Mouse (Mus musculus): ENCODE data around the gene Tubgcp6. TPM values are rescaled to one million over a fixed set of nuclear protein-coding genes. Genes with fewer than 3 reads are reported as not detected.

Tubgcp6 gene
- polyA plus RNA-seq (2012; fragmentation: generic; extraction: Trizol), result 19.0 TPM
- long read RNA-seq, experiment 1, partial matches to known transcripts, result 2 of 3 reads
- long read RNA-seq, experiment 1, other reads (novel, unspliced or antisense), result 1 of 3 reads
- long read RNA-seq, experiment 2, full-length matches to known transcripts, result 11 of 37 reads
- long read RNA-seq, experiment 2, partial matches to known transcripts, result 18 of 37 reads
- long read RNA-seq, experiment 2, other reads (novel, unspliced or antisense), result 8 of 37 reads

DNA sequence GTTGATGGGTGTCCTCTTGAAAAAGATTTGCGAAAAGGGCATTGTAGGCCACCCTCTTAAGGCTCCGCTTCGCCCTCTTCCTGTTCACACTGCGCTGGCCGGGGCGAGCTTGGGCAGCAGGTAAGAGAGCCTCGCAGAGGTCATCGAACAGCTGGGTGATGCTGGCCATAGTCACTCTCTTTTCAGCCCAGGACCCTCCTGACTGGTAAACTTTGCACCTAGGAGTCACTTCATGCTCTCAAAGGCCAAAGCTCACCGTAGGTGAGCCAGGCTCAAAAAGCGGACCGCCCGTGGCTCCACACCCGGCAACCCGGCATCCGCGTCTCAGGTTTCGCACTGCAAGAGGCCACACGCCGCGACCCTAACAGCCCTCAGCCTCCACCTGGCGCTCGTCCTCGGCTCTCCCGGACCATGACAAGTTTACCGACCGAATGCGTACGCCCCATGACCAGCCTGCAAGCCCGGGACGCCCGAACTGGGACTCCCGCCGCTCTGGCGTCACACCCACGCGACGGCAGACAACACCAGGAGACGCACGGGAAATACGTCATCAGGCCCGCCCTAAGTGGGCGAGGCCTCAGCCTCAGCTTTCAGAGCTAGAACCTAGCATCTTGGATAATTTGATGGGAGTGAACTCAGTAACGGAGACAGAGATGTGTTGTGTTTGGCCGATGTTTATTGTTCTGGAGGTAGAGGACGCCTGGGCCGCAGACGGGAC lies at the start of gene Tubgcp6:
Gene Tubgcp6 (minus strand): TSS at position 464 of the 718 bp plus-strand sequence.
- Histone ChIP-seq H3K4me3 (ENCODE audit: insufficient read depth, poor library complexity, severe bottlenecking) (peak within 1 kb of the TSS; percentile 100), H3K36me3 (ENCODE audit: control insufficient read depth, insufficient read depth) (peaks cover 57% of the 10 kb centered on the region), H3K79me3 (ENCODE audit: low read depth) (peaks cover 47% of the 10 kb centered on the region), H3ac (ENCODE audit: control insufficient read depth, insufficient read length, low read depth) (peak within 1 kb of the TSS; percentile 96), H3K79me2 (ENCODE audit: control insufficient read depth, insufficient read depth) (peaks cover 65% of the 10 kb centered on the region), H3K27me3 (ENCODE audit: control insufficient read depth, insufficient read depth, insufficient read length) (no peaks in the 10 kb centered on the region)
- TF ChIP-seq MYOG (IDR thresholded peaks at IDR 0.05; ENCODE audit: control insufficient read depth, extremely low read depth, insufficient read length), result no peak
- peak; percentile 76 for TF ChIP-seq MAX (IDR thresholded peaks at IDR 0.05)

- Histone ChIP-seq H3K36me3 (ENCODE audit: control insufficient read depth, insufficient read depth) (peaks cover 63% of the 10 kb centered on the region), H3K27me3 (ENCODE audit: control insufficient read depth, insufficient read depth, insufficient read length) (no peaks in the 10 kb centered on the region), H3ac (ENCODE audit: control insufficient read depth, insufficient read length, low read depth) (no peak overlapping the region), H3K79me2 (ENCODE audit: control insufficient read depth, insufficient read depth) (peaks cover 100% of the 10 kb centered on the region), H3K79me3 (ENCODE audit: low read depth) (peaks cover 89% of the 10 kb centered on the region), H3K4me3 (ENCODE audit: insufficient read depth, poor library complexity, severe bottlenecking) (no peak overlapping the region)
- TF ChIP-seq CEBPB (IDR thresholded peaks at IDR 0.05; ENCODE audit: low read depth), result no peak
These were observed 49.5 kb upstream of the Tubgcp6 start for GRCm38 (mm10) chr15:89172276-89172935.

DNA sequence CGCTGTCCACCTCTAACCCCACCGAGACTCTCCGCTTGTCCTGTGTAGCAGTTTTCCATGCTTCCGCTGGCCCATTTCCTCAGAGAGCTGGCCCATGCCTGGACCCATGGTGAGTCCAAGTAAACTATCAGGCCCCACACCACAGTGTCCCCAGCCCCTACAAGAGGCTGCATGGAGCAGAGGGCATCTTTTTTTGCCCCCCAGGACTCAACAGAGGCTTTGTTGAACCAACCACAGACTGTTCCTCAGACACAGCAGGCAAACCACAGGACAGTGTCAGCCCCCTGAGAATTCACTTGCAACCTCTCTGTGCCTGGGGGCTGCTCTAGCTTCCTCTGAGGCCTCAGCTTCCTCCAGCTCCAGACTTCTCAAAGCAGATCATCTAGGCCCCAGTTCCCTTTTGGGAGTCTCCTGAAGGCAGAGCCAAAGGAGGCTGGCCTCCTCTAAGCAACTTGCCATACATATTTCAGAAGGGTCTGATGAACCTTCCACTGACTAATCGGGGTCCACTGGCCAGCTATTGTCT lies 48.7 kb upstream of the Tubgcp6 start:
- H3K36me3 ChIP-seq (ENCODE audit: control insufficient read depth, insufficient read depth), result peaks cover 64% of the 10 kb centered on the region
- peaks cover 100% of the 10 kb centered on the region for H3K79me2 ChIP-seq (ENCODE audit: control insufficient read depth, insufficient read depth)
- no peak overlapping the region for H3ac ChIP-seq (ENCODE audit: control insufficient read depth, insufficient read length, low read depth)
- no peak for TF ChIP-seq CEBPB (IDR thresholded peaks at IDR 0.05; ENCODE audit: low read depth)
- TF ChIP-seq MYOG (IDR thresholded peaks at IDR 0.05; ENCODE audit: control insufficient read depth, extremely low read depth, insufficient read length), result no peak
- TF ChIP-seq USF1 (IDR thresholded peaks at IDR 0.05; ENCODE audit: low read depth), result no peak
- TF ChIP-seq CTCF (IDR thresholded peaks at IDR 0.05; ENCODE audit: control insufficient read depth, insufficient read depth, insufficient read length), result no peak
- no peak for TF ChIP-seq MYOD1 (IDR thresholded peaks at IDR 0.05; ENCODE audit: control insufficient read depth, insufficient read length, low read depth)
- TF ChIP-seq FOSL1 (IDR thresholded peaks at IDR 0.05; ENCODE audit: insufficient read depth, low read length, poor library complexity, severe bottlenecking), result no peak
- no peak for TF ChIP-seq MAX (IDR thresholded peaks at IDR 0.05)
- H3K4me3 ChIP-seq (ENCODE audit: insufficient read depth, poor library complexity, severe bottlenecking), result no peak overlapping the region
- H3K79me3 ChIP-seq (ENCODE audit: low read depth), result peaks cover 81% of the 10 kb centered on the region
- H3K27me3 ChIP-seq (ENCODE audit: control insufficient read depth, insufficient read depth, insufficient read length), result no peaks in the 10 kb centered on the region

DNA sequence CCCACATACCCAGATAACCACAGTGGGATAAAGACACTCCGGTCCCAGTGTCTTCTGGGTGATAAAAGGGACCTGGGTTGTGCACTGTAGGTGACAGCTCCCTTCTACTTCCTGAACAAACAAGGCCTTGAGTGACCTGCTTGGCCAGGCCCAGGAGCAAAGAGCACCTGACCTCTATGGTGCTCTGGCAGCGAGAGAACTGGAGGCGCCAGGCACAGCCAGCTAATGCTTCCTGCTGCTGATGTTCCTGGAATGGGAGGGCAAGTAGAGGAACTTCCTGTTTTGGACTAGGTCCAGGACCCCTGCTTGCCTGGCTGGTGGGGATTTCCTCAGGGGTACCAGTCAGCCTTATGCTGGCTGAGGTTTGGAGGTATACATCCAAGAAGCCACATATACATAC lies 47.2 kb upstream of the Tubgcp6 start:
- H3ac ChIP-seq (ENCODE audit: control insufficient read depth, insufficient read length, low read depth), result no peak overlapping the region
- peaks cover 90% of the 10 kb centered on the region for H3K79me2 ChIP-seq (ENCODE audit: control insufficient read depth, insufficient read depth)
- H3K79me3 ChIP-seq (ENCODE audit: low read depth), result peaks cover 66% of the 10 kb centered on the region
- H3K4me3 ChIP-seq (ENCODE audit: insufficient read depth, poor library complexity, severe bottlenecking), result no peak overlapping the region
- peaks cover 69% of the 10 kb centered on the region for H3K36me3 ChIP-seq (ENCODE audit: control insufficient read depth, insufficient read depth)
- H3K27me3 ChIP-seq (ENCODE audit: control insufficient read depth, insufficient read depth, insufficient read length), result no peaks in the 10 kb centered on the region
- TF ChIP-seq CTCF (IDR thresholded peaks at IDR 0.05; ENCODE audit: control insufficient read depth, insufficient read depth, insufficient read length) (no peak), USF1 (IDR thresholded peaks at IDR 0.05; ENCODE audit: low read depth) (no peak), MYOG (IDR thresholded peaks at IDR 0.05; ENCODE audit: control insufficient read depth, extremely low read depth, insufficient read length) (no peak), CEBPB (IDR thresholded peaks at IDR 0.05; ENCODE audit: low read depth) (no peak), MYOD1 (IDR thresholded peaks at IDR 0.05; ENCODE audit: control insufficient read depth, insufficient read length, low read depth) (no peak), FOSL1 (IDR thresholded peaks at IDR 0.05; ENCODE audit: insufficient read depth, low read length, poor library complexity, severe bottlenecking) (no peak), MAX (IDR thresholded peaks at IDR 0.05) (no peak)

- H3K79me2 ChIP-seq (ENCODE audit: control insufficient read depth, insufficient read depth), result peaks cover 84% of the 10 kb centered on the region
- TF ChIP-seq USF1 (IDR thresholded peaks at IDR 0.05; ENCODE audit: low read depth) (no peak), CTCF (IDR thresholded peaks at IDR 0.05; ENCODE audit: control insufficient read depth, insufficient read depth, insufficient read length) (no peak), FOSL1 (IDR thresholded peaks at IDR 0.05; ENCODE audit: insufficient read depth, low read length, poor library complexity, severe bottlenecking) (no peak), CEBPB (IDR thresholded peaks at IDR 0.05; ENCODE audit: low read depth) (no peak), MAX (IDR thresholded peaks at IDR 0.05) (peak; percentile 60), MYOD1 (IDR thresholded peaks at IDR 0.05; ENCODE audit: control insufficient read depth, insufficient read length, low read depth) (no peak), MYOG (IDR thresholded peaks at IDR 0.05; ENCODE audit: control insufficient read depth, extremely low read depth, insufficient read length) (no peak)
- H3ac ChIP-seq (ENCODE audit: control insufficient read depth, insufficient read length, low read depth), result peak overlapping the region; percentile 67
- no peak overlapping the region for H3K4me3 ChIP-seq (ENCODE audit: insufficient read depth, poor library complexity, severe bottlenecking)
- H3K36me3 ChIP-seq (ENCODE audit: control insufficient read depth, insufficient read depth), result peaks cover 71% of the 10 kb centered on the region
- H3K27me3 ChIP-seq (ENCODE audit: control insufficient read depth, insufficient read depth, insufficient read length), result no peaks in the 10 kb centered on the region
- peaks cover 60% of the 10 kb centered on the region for H3K79me3 ChIP-seq (ENCODE audit: low read depth)
These were observed 46.5 kb upstream of the Tubgcp6 start for GRCm38 (mm10) chr15:89169431-89169830.
